Mouse (Mus musculus): ENCODE results near the gene Trim8. TPM values are rescaled to one million over a fixed set of nuclear protein-coding genes. Genes with fewer than 3 reads are reported as not detected.
A peak's percentile ranks its signal among the peaks of the same experiment; 100 is the strongest.

Trim8 gene
- polyA plus RNA-seq, 1 experiment from 2014 or later = 24.6 TPM

- Histone ChIP-seq H3K27me3 (ENCODE audit: low read depth, poor library complexity, severe bottlenecking) (no peaks in the 10 kb centered on the region), H3K4me3 (no peak overlapping the region), H3K27ac (replicated peaks) (peak overlapping the region; percentile 71), H3K9me3 (replicated peaks) (no peaks in the 10 kb centered on the region), H3K4me1 (peaks cover 89% of the 10 kb centered on the region), H3K36me3 (peaks cover 73% of the 10 kb centered on the region)
- no peak for DNase-seq (ENCODE audit: low spot score)
- WGBS = 33% methylated on average over 17 of the region's 17 CpGs
Observed at GRCm38 (mm10) chr19:46482896-46483516, 18.5 kb upstream of the Trim8 start.

- DNase-seq (ENCODE audit: low spot score) = no peak
- Histone ChIP-seq H3K27ac (replicated peaks) (peak overlapping the region; percentile 65), H3K27me3 (ENCODE audit: low read depth, poor library complexity, severe bottlenecking) (no peaks in the 10 kb centered on the region), H3K4me3 (no peak overlapping the region), H3K4me1 (peaks cover 81% of the 10 kb centered on the region), H3K36me3 (peaks cover 67% of the 10 kb centered on the region), H3K9me3 (replicated peaks) (no peaks in the 10 kb centered on the region)
- WGBS = 77% methylated on average over 15 of the region's 15 CpGs
Observed at GRCm38 (mm10) chr19:46483701-46484328, 17.7 kb upstream of the Trim8 start.

DNA sequence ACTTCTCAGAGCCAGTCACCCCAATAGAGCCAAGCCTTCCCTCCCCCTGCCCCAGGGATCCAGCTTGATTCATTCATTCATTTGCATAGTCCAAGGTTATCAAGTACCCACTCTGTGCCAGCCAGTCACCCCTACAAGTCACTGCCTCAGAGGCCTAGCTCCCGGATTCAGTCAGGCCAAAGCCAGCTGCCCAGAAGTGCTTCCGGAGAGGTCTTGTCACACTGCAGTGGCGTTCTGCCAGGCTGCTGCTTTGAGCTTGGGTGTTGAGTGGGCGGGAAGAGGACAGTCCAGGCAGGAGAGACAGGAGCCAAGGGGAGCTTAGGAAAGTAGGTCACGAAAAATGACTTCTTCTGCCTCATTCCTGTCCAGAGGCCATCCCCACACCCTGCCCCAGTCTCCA lies 17.0 kb upstream of the Trim8 start:
- Histone ChIP-seq H3K27me3 (ENCODE audit: low read depth, poor library complexity, severe bottlenecking) (no peaks in the 10 kb centered on the region), H3K4me1 (peaks cover 74% of the 10 kb centered on the region), H3K36me3 (peaks cover 60% of the 10 kb centered on the region), H3K4me3 (no peak overlapping the region), H3K9me3 (replicated peaks) (no peaks in the 10 kb centered on the region), H3K27ac (replicated peaks) (peak overlapping the region; percentile 65; the same call in 1 of the 2 replicates)
- 75% methylated on average over 5 of the region's 5 CpGs for WGBS
- DNase-seq (ENCODE audit: low spot score) = no peak

DNA sequence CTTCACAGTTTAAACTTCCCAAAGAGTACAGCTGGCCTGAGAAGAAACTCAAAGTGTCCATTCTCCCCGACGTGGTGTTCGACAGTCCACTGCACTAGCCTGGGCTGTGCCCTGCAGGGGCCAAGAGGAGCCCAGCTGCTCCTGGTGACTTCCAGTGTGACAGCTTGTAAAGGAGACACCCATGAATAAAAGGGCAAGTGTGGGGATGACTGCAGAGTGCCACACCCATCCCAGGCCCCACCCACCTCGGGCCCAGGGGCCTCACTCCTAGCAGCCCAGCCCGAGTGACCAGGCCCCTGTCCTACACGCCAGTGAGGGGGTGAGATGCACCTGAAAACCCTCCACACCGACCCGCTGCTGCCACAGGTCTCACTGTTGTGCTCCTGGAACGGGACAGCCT lies 15.7 kb upstream of the Trim8 start:
- Histone ChIP-seq H3K4me3 (no peak overlapping the region), H3K27ac (replicated peaks) (0 out of 2 replicates have a peak overlapping the region, but pooled peaks have one; percentile 14), H3K27me3 (ENCODE audit: low read depth, poor library complexity, severe bottlenecking) (no peaks in the 10 kb centered on the region), H3K4me1 (peaks cover 71% of the 10 kb centered on the region), H3K36me3 (peaks cover 47% of the 10 kb centered on the region), H3K9me3 (replicated peaks) (no peaks in the 10 kb centered on the region)
- DNase-seq (ENCODE audit: low spot score) = no peak
- 82% methylated on average over 9 of the region's 9 CpGs for WGBS

DNA sequence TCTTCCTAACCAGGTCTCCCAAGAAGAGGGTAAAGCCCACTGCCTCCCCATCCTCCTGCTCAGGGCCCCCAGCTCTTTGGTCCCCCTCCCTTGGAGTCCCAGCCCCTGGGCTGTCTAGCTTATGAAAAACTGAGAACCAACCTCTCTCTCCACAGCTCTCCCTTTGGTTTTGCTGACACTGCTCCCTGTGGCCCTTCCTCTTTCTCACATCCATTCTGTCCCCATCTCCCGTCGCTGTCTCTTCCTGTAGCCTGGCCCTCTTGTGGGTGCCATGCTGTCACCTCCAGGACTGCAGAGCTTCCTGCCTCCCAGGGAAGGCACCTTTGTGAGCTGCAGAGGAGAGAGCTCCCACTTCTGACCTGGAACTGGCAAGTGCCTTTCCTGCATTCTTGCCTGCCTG lies 14.8 kb upstream of the Trim8 start:
- Histone ChIP-seq H3K27ac (replicated peaks) (peak overlapping the region; percentile 55), H3K36me3 (peaks cover 47% of the 10 kb centered on the region), H3K4me3 (no peak overlapping the region), H3K9me3 (replicated peaks) (no peaks in the 10 kb centered on the region), H3K4me1 (peaks cover 64% of the 10 kb centered on the region), H3K27me3 (ENCODE audit: low read depth, poor library complexity, severe bottlenecking) (no peaks in the 10 kb centered on the region)
- WGBS = 76% methylated on average over 2 of the region's 2 CpGs
- DNase-seq (ENCODE audit: low spot score) = no peak

- Histone ChIP-seq H3K4me1 (peaks cover 36% of the 10 kb centered on the region), H3K36me3 (peaks cover 38% of the 10 kb centered on the region)
- WGBS = 90% methylated on average over 1 of the region's 1 CpGs
Observed at GRCm38 (mm10) chr19:46489448-46489847, 12.1 kb upstream of the Trim8 start.

DNA sequence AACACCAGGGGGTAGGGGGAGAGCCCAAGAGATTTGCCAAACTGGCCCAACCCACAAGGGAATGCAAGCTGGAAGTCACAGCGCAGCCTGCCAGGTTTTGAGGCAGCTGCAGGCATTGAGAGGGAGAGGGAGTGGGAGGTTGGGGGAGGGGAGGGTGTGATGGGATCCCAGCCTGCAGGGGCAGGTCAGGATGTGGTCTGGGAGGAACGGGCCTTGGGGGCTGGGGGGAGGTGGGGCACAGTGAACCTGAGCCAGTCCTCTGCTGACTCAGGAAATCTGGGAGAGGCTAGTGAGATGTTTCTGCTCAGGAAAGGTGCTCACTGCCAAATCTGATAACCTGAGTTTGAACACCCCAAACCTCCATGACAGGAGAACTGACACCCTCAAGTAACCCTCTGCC lies 10.9 kb upstream of the Trim8 start:
- H3K27ac ChIP-seq (replicated peaks) = peak overlapping the region; percentile 72

More at GRCm38 (mm10) chr19:46489448-46489847, 12.1 kb upstream of the Trim8 start:
- H3K27me3 ChIP-seq (ENCODE audit: low read depth, poor library complexity, severe bottlenecking) = no peaks in the 10 kb centered on the region
- H3K9me3 ChIP-seq (replicated peaks) = no peaks in the 10 kb centered on the region
- no peak for DNase-seq (ENCODE audit: low spot score)
- H3K27ac ChIP-seq (replicated peaks) = no peak overlapping the region; the same call in 1 of the 2 replicates
- H3K4me3 ChIP-seq = no peak overlapping the region

GRCm38 (mm10) chr19:46495136-46495535 lies 6.4 kb upstream of the Trim8 start:
- H3K4me3 ChIP-seq = no peak overlapping the region
- H3K36me3 ChIP-seq = no peaks in the 10 kb centered on the region
- no peaks in the 10 kb centered on the region for H3K9me3 ChIP-seq (replicated peaks)
- no peak overlapping the region for H3K27ac ChIP-seq (replicated peaks)
- WGBS = 89% methylated on average over 8 of the region's 8 CpGs
- no peak for DNase-seq (ENCODE audit: low spot score)
- peaks cover 14% of the 10 kb centered on the region for H3K4me1 ChIP-seq
- H3K27me3 ChIP-seq (ENCODE audit: low read depth, poor library complexity, severe bottlenecking) = no peaks in the 10 kb centered on the region

More for the DNA sequence above, 10.9 kb upstream of the Trim8 start:
- 13% methylated on average over 2 of the region's 2 CpGs for WGBS
- Histone ChIP-seq H3K27me3 (ENCODE audit: low read depth, poor library complexity, severe bottlenecking) (no peaks in the 10 kb centered on the region), H3K36me3 (peaks cover 26% of the 10 kb centered on the region), H3K9me3 (replicated peaks) (no peaks in the 10 kb centered on the region), H3K4me3 (no peak overlapping the region), H3K4me1 (peaks cover 25% of the 10 kb centered on the region)
- DNase-seq (ENCODE audit: low spot score) = no peak

DNA sequence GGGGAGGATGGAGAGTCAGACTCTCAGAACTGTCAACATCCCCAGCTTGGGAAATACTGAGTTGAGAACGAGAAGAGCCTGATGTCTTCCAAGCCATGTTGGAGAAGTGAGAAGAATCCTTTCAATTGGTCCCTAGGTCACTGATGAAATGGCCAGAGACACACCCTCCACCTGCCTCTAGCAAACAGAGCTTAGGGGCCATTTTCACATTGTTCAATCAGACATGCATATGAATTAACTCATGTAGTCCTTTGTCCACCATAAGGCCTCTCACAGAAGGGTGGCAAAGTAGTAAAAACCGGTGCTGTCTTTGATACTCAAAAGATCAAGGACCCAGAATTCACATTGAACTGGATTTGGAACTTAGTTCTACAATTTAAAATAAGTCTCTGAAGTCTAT lies 4.3 kb upstream of the Trim8 start:
- no peaks in the 10 kb centered on the region for H3K27me3 ChIP-seq (ENCODE audit: low read depth, poor library complexity, severe bottlenecking)
- 69% methylated on average over 2 of the region's 2 CpGs for WGBS
- H3K4me1 ChIP-seq = peaks cover 7% of the 10 kb centered on the region
- H3K27ac ChIP-seq (replicated peaks) = no peak overlapping the region
- no peaks in the 10 kb centered on the region for H3K9me3 ChIP-seq (replicated peaks)
- DNase-seq (ENCODE audit: low spot score) = no peak
- H3K36me3 ChIP-seq = no peaks in the 10 kb centered on the region
- no peak overlapping the region for H3K4me3 ChIP-seq

GRCm38 (mm10) chr19:46499539-46499835 lies 2.0 kb upstream of the Trim8 start:
- Histone ChIP-seq H3K9me3 (replicated peaks) (no peaks in the 10 kb centered on the region), H3K4me1 (peaks cover 21% of the 10 kb centered on the region), H3K27ac (replicated peaks) (peak overlapping the region; percentile 99), H3K27me3 (ENCODE audit: low read depth, poor library complexity, severe bottlenecking) (no peaks in the 10 kb centered on the region), H3K36me3 (peaks cover 4% of the 10 kb centered on the region), H3K4me3 (peak overlapping the region; percentile 91)
- 5% methylated on average over 3 of the region's 3 CpGs for WGBS
- no peak for DNase-seq (ENCODE audit: low spot score)

- H3K27me3 ChIP-seq (ENCODE audit: low read depth, poor library complexity, severe bottlenecking) = no peaks in the 10 kb centered on the region
- H3K4me1 ChIP-seq = peaks cover 26% of the 10 kb centered on the region
- peak; percentile 99 for DNase-seq (ENCODE audit: low spot score)
- peaks cover 9% of the 10 kb centered on the region for H3K36me3 ChIP-seq
- peak overlapping the region; percentile 91 for H3K4me3 ChIP-seq
- H3K9me3 ChIP-seq (replicated peaks) = no peaks in the 10 kb centered on the region
- peak overlapping the region; percentile 99 for H3K27ac ChIP-seq (replicated peaks)
- 0% methylated on average over 49 of the region's 52 CpGs for WGBS
Observed at GRCm38 (mm10) chr19:46499836-46500580, 1.5 kb upstream of the Trim8 start.

DNA sequence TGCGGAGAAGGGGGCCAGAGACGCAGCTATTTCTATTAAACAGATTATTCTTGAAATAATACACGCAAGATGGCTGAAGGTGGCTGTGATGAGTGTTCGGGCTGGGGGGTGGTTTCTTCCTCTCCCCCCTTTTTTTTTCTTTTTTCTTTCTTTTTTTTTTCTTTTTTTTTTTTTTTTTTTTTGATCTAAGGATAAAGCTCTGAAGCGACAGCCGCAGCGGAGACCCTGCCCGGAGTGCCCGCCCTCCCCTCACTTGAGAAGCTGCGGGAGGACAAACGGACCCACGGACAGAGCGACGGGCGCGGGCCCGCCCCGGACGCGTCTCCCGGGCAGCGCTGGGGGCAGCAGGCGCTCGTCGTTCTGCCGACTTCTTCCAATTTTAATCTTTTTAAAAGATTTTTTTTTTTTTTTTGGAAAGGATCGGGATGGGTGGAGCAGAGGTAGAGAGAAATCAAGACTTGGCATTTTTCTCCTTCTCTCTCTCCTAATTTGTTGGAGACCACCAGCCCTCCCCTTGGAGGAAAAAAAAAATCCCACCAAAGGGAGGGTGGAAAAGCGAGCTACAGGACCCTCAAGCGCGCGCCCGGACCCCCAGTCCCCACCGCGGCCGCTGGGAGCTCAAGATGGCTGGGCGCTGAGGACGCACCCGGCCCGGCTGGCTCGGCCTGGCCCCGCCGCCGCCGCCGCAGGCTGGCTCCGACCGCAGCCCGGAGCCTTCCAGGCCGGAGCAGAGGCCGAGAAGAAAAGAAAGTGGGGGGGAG lies 741 bp upstream of the Trim8 start:
- H3K27ac ChIP-seq (replicated peaks) = peak overlapping the region; percentile 99
- under 1% methylated on average over 50 of the region's 50 CpGs for WGBS
- peaks cover 16% of the 10 kb centered on the region for H3K36me3 ChIP-seq
- H3K9me3 ChIP-seq (replicated peaks) = no peaks in the 10 kb centered on the region
- H3K27me3 ChIP-seq (ENCODE audit: low read depth, poor library complexity, severe bottlenecking) = no peaks in the 10 kb centered on the region
- H3K4me3 ChIP-seq = peak overlapping the region; percentile 91
- H3K4me1 ChIP-seq = peaks cover 34% of the 10 kb centered on the region
- peak; percentile 60 for DNase-seq (ENCODE audit: low spot score)
